Mouse (Mus musculus): Measurements from ENCODE around the gene Btrc. TPM values are rescaled to one million over a fixed set of nuclear protein-coding genes. Genes with fewer than 3 reads are reported as not detected.
"Not testable (repeated sequence)": the region's sequence is repeated elsewhere in the genome, so short reads cannot be mapped to it uniquely, and the experiment has no call there.

Gene Btrc
- polyA plus RNA-seq, 1 experiment from 2014 or later: 54.3 TPM

DNA sequence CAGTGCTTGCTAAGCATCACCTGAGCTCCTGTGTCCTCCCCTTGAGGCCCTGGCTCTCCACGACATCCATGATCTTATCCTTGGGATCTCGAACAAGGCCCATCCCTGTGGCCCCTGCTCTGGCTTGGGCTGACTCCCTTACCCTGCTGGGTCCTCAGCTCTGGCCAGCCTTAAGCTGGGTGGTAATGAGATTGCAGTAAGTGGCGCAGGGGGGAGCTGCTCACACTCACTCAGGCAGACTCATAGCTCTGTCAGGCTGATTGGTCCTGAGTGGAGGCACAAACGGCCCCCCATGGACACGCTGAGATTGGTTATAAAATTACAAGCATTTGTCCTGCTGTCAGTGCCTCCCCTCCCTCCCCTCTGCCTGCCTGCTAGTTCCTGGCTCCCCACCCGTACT lies 172.4 kb downstream of the Btrc start:
- no peaks in the 10 kb centered on the region for H3K36me3 ChIP-seq (ENCODE audit: insufficient read depth, low read length)
- 46% methylated on average over 6 of the region's 6 CpGs for WGBS
- ATAC-seq (ENCODE audit: low FRiP score, low TSS enrichment): 0 out of 2 replicates have a peak, but pooled peaks have one; percentile 28
- no peak overlapping the region for H3K4me2 ChIP-seq (replicated peaks; ENCODE audit: low read depth, low read length)
- H3K4me3 ChIP-seq (ENCODE audit: low read length): no peak overlapping the region
- no peak overlapping the region for H3K27ac ChIP-seq (ENCODE audit: low read length)
- no peaks in the 10 kb centered on the region for H3K9me3 ChIP-seq (ENCODE audit: low read length)
- H3K9ac ChIP-seq (replicated peaks; ENCODE audit: low read length): no peak overlapping the region
- H3K27me3 ChIP-seq (ENCODE audit: insufficient read depth, low read length): peaks cover 15% of the 10 kb centered on the region
- H3K4me1 ChIP-seq (ENCODE audit: insufficient read depth, low read length): peaks cover 9% of the 10 kb centered on the region; the same call in 1 of the 2 replicates

DNA sequence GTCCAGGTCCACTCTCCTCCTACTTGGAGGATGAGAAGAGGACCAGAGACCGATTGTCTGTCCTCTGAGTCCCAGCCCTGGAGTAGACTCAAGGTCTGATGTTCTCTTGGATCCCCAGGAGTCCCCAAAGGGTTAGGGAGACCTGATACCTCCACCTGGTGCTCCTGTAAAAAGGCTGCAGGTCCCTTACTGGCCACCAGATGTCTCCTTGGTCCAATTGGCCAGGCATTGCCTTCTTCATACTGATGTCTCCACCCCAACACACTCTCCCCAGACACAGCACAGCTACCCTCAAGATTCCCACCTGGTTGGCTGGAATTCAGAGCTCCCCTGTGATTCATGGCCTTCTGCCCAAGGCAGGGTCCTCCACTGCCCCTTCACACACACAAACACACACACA lies 174.0 kb downstream of the Btrc start:
- peaks cover 31% of the 10 kb centered on the region for H3K27me3 ChIP-seq (ENCODE audit: insufficient read depth, low read length)
- ATAC-seq (ENCODE audit: low FRiP score, low TSS enrichment): no peak
- WGBS: 71% methylated on average over 1 of the region's 1 CpGs
- no peak overlapping the region for H3K27ac ChIP-seq (ENCODE audit: low read length)
- H3K4me3 ChIP-seq (ENCODE audit: low read length): no peak overlapping the region
- no peaks in the 10 kb centered on the region for H3K9me3 ChIP-seq (ENCODE audit: low read length)
- H3K4me2 ChIP-seq (replicated peaks; ENCODE audit: low read depth, low read length): no peak overlapping the region
- peaks cover 12% of the 10 kb centered on the region; the same call in 1 of the 2 replicates for H3K4me1 ChIP-seq (ENCODE audit: insufficient read depth, low read length)
- no peaks in the 10 kb centered on the region for H3K36me3 ChIP-seq (ENCODE audit: insufficient read depth, low read length)
- no peak overlapping the region for H3K9ac ChIP-seq (replicated peaks; ENCODE audit: low read length)

DNA sequence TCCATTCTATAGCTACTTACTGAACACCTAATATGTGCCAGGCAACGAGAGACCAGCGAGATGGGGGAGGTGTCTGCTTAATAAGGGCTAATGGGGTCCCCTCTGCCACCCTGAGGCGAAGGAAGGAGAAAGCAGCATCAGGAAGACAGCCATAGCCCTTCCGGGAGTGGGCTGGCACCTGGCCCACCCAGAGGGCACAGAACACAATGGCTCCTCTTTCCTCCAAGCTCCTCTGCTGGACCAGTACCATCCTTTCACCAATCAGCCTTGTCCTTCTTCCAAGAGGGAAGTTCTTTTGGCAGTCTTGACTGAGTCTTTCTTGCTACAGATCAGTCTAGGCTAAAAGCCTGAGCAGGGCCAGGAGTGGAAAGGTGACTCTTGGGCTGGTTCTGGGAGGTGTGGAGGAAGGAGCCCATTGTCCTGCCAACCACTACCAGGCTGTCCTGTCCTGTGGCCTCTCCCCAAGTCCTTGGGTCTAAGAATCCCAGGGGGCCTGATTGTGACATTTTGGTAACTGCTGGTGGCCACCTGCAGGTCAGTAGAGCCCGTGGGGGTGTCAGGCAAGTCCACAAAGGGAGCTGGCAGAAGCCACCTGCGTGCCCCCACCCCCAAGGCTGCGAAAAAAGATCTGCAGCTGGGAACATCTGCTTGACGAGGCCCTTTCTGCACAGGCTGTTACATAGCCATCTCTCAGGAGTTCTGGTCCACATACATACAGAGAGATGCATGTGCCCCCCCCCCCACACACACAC lies 177.3 kb downstream of the Btrc start:
- Histone ChIP-seq H3K36me3 (ENCODE audit: insufficient read depth, low read length) (no peaks in the 10 kb centered on the region), H3K27me3 (ENCODE audit: insufficient read depth, low read length) (peaks cover 47% of the 10 kb centered on the region), H3K9ac (replicated peaks; ENCODE audit: low read length) (peak overlapping the region; percentile 50; the same call in 1 of the 2 replicates), H3K4me3 (ENCODE audit: low read length) (peak overlapping the region; percentile 45), H3K4me1 (ENCODE audit: insufficient read depth, low read length) (peaks cover 20% of the 10 kb centered on the region), H3K27ac (ENCODE audit: low read length) (no peak overlapping the region), H3K4me2 (replicated peaks; ENCODE audit: low read depth, low read length) (peak overlapping the region; percentile 83), H3K9me3 (ENCODE audit: low read length) (no peaks in the 10 kb centered on the region)
- WGBS: 30% methylated on average over 8 of the region's 8 CpGs
- ATAC-seq (ENCODE audit: low FRiP score, low TSS enrichment): no peak

DNA sequence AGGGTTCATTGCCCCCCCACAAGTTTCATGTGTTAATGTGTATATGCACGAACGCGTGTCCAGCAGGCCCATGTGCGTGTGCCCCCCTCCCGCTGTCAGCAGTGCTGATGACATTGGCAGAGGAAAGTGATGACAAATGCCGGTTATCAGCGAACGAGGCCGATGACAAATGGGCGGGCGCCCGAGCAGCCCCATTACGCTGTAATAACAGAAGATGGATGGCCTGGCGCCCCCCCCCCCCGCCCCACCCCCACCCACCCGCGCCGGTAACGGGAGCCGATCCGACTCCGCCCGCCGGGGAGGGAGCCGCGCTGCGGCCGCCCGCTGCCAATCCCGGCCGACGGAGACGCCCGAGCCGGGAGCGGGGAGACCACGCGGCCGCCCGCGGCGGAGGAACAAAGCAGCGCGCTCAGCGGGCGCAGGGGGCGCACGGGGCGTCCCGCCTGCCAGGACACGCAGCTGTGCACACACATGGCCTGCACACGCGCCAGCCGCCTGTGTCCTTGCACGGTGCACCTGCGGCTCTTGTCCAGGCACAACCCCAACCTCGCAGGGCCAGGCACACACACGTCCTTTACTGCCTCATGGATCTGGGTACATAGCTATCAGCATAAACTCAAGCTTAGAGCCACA lies 178.0 kb downstream of the Btrc start:
- WGBS: 0% methylated on average over 43 of the region's 58 CpGs

GRCm38 (mm10) chr19:45542061-45542460 lies 178.5 kb downstream of the Btrc start:
- no peak for ATAC-seq (ENCODE audit: low FRiP score, low TSS enrichment)
- peaks cover 55% of the 10 kb centered on the region for H3K27me3 ChIP-seq (ENCODE audit: insufficient read depth, low read length)
- H3K4me1 ChIP-seq (ENCODE audit: insufficient read depth, low read length): peaks cover 20% of the 10 kb centered on the region
- H3K27ac ChIP-seq (ENCODE audit: low read length): no peak overlapping the region
- H3K4me2 ChIP-seq (replicated peaks; ENCODE audit: low read depth, low read length): peak overlapping the region; percentile 83
- peak overlapping the region; percentile 50; the same call in 1 of the 2 replicates for H3K9ac ChIP-seq (replicated peaks; ENCODE audit: low read length)
- 31% methylated on average over 3 of the region's 3 CpGs for WGBS
- no peaks in the 10 kb centered on the region for H3K9me3 ChIP-seq (ENCODE audit: low read length)
- H3K4me3 ChIP-seq (ENCODE audit: low read length): peak overlapping the region; percentile 45
- no peaks in the 10 kb centered on the region for H3K36me3 ChIP-seq (ENCODE audit: insufficient read depth, low read length)

More for the DNA sequence above, 178.0 kb downstream of the Btrc start:
- Histone ChIP-seq H3K4me1 (ENCODE audit: insufficient read depth, low read length) (peaks cover 20% of the 10 kb centered on the region), H3K4me2 (replicated peaks; ENCODE audit: low read depth, low read length) (peak overlapping the region; percentile 83), H3K36me3 (ENCODE audit: insufficient read depth, low read length) (no peaks in the 10 kb centered on the region), H3K9me3 (ENCODE audit: low read length) (no peaks in the 10 kb centered on the region), H3K9ac (replicated peaks; ENCODE audit: low read length) (peak overlapping the region; percentile 50), H3K4me3 (ENCODE audit: low read length) (peak overlapping the region; percentile 45), H3K27ac (ENCODE audit: low read length) (no peak overlapping the region), H3K27me3 (ENCODE audit: insufficient read depth, low read length) (peaks cover 52% of the 10 kb centered on the region)
- ATAC-seq (ENCODE audit: low FRiP score, low TSS enrichment): no peak

GRCm38 (mm10) chr19:45544152-45544924 lies 180.8 kb downstream of the Btrc start:
- under 1% methylated on average over 21 of the region's 26 CpGs for WGBS
- H3K4me3 ChIP-seq (ENCODE audit: low read length): peak overlapping the region; percentile 39
- no peaks in the 10 kb centered on the region for H3K9me3 ChIP-seq (ENCODE audit: low read length)
- peak overlapping the region; percentile 55 for H3K9ac ChIP-seq (replicated peaks; ENCODE audit: low read length)
- H3K27ac ChIP-seq (ENCODE audit: low read length): no peak overlapping the region
- peaks cover 57% of the 10 kb centered on the region for H3K27me3 ChIP-seq (ENCODE audit: insufficient read depth, low read length)
- peaks cover 27% of the 10 kb centered on the region for H3K4me1 ChIP-seq (ENCODE audit: insufficient read depth, low read length)
- H3K36me3 ChIP-seq (ENCODE audit: insufficient read depth, low read length): no peaks in the 10 kb centered on the region
- H3K4me2 ChIP-seq (replicated peaks; ENCODE audit: low read depth, low read length): peak overlapping the region; percentile 70
- ATAC-seq (ENCODE audit: low FRiP score, low TSS enrichment): no peak

GRCm38 (mm10) chr19:45544925-45545321 lies 181.4 kb downstream of the Btrc start:
- peak overlapping the region; percentile 55; the same call in 1 of the 2 replicates for H3K9ac ChIP-seq (replicated peaks; ENCODE audit: low read length)
- peak overlapping the region; percentile 70 for H3K4me2 ChIP-seq (replicated peaks; ENCODE audit: low read depth, low read length)
- no peaks in the 10 kb centered on the region for H3K36me3 ChIP-seq (ENCODE audit: insufficient read depth, low read length)
- no peaks in the 10 kb centered on the region for H3K9me3 ChIP-seq (ENCODE audit: low read length)
- ATAC-seq (ENCODE audit: low FRiP score, low TSS enrichment): peak; percentile 77
- peaks cover 52% of the 10 kb centered on the region for H3K27me3 ChIP-seq (ENCODE audit: insufficient read depth, low read length)
- H3K27ac ChIP-seq (ENCODE audit: low read length): no peak overlapping the region
- peaks cover 30% of the 10 kb centered on the region for H3K4me1 ChIP-seq (ENCODE audit: insufficient read depth, low read length)
- peak overlapping the region; percentile 39 for H3K4me3 ChIP-seq (ENCODE audit: low read length)
- under 1% methylated on average over 30 of the region's 30 CpGs for WGBS

- not testable (repeated sequence) for H3K4me3 ChIP-seq (ENCODE audit: low read length); H3K27ac ChIP-seq (ENCODE audit: low read length); H3K36me3 ChIP-seq (ENCODE audit: insufficient read depth, low read length); H3K4me2 ChIP-seq (replicated peaks; ENCODE audit: low read depth, low read length); H3K9ac ChIP-seq (replicated peaks; ENCODE audit: low read length); H3K9me3 ChIP-seq (ENCODE audit: low read length)
- Histone ChIP-seq H3K27me3 (ENCODE audit: insufficient read depth, low read length) (peaks cover 24% of the 10 kb centered on the region), H3K4me1 (ENCODE audit: insufficient read depth, low read length) (peaks cover 31% of the 10 kb centered on the region)
- peak; percentile 20; the same call in 1 of the 2 replicates for ATAC-seq (ENCODE audit: low FRiP score, low TSS enrichment)
Observed at GRCm38 (mm10) chr19:45548196-45548595, 184.7 kb downstream of the Btrc start.

GRCm38 (mm10) chr19:45549128-45549915 lies 185.8 kb downstream of the Btrc start:
- no peak overlapping the region for H3K4me2 ChIP-seq (replicated peaks; ENCODE audit: low read depth, low read length)
- peaks cover 18% of the 10 kb centered on the region for H3K27me3 ChIP-seq (ENCODE audit: insufficient read depth, low read length)
- peaks cover 26% of the 10 kb centered on the region for H3K4me1 ChIP-seq (ENCODE audit: insufficient read depth, low read length)
- H3K9ac ChIP-seq (replicated peaks; ENCODE audit: low read length): no peak overlapping the region
- no peak overlapping the region for H3K27ac ChIP-seq (ENCODE audit: low read length)
- no peak overlapping the region for H3K4me3 ChIP-seq (ENCODE audit: low read length)
- 44% methylated on average over 23 of the region's 23 CpGs for WGBS
- peaks cover 9% of the 10 kb centered on the region; the same call in 1 of the 2 replicates for H3K36me3 ChIP-seq (ENCODE audit: insufficient read depth, low read length)
- H3K9me3 ChIP-seq (ENCODE audit: low read length): no peaks in the 10 kb centered on the region
- ATAC-seq (ENCODE audit: low FRiP score, low TSS enrichment): no peak

All from kidney, embryonic 16.5 days (tissue).